Mouse (Mus musculus): ENCODE data around the gene Tmem132a. TPM values are rescaled to one million over a fixed set of nuclear protein-coding genes. Genes with fewer than 3 reads are reported as not detected.

Tmem132a gene
- total and polyA plus RNA-seq, 3 experiments, result not detected

- H3K4me3 ChIP-seq (ENCODE audit: control insufficient read depth in 1 of 2, insufficient read depth in 1 of 2, low read depth in 2 of 2, low read length in 2 of 2), result no peak overlapping the region
Measured at GRCm38 (mm10) chr19:10813905-10814304, 55.8 kb downstream of the Tmem132a start.

GRCm38 (mm10) chr19:10813039-10813438, 56.7 kb downstream of the Tmem132a start:
- Histone ChIP-seq H3K27ac (ENCODE audit: control insufficient read depth, low read depth, low read length) (no peak overlapping the region), H3K9me3 (replicated peaks; ENCODE audit: insufficient read depth, low read length) (no peaks in the 10 kb centered on the region), H3K4me3 (ENCODE audit: control insufficient read depth in 1 of 2, insufficient read depth in 1 of 2, low read depth in 2 of 2, low read length in 2 of 2) (no peak overlapping the region), H3K36me3 (ENCODE audit: control insufficient read depth in 1 of 2, insufficient read depth in 2 of 2, low read length in 2 of 2) (no peaks in the 10 kb centered on the region; a peak in 1 of 4 replicates), H3K9ac (ENCODE audit: control insufficient read depth, low read depth, low read length, poor library complexity, severe bottlenecking) (no peak overlapping the region), H3K27me3 (ENCODE audit: control insufficient read depth in 1 of 2, insufficient read depth in 2 of 2, low read length in 2 of 2) (peaks cover 0 to 2% of the 10 kb centered on the region in 2 experiments; a peak in 3 of 4 replicates), H3K4me1 (ENCODE audit: control insufficient read depth in 1 of 2, insufficient read depth in 2 of 2, low read length in 2 of 2) (no peaks in the 10 kb centered on the region), H3K79me2 (ENCODE audit: control insufficient read depth, insufficient read depth, low read length, poor library complexity) (no peaks in the 10 kb centered on the region)
- no peak for DNase-seq (ENCODE audit: low read depth, low spot score)
- TF ChIP-seq JUND (IDR thresholded peaks at IDR 0.05; ENCODE audit: low read depth, low read length) (no peak), CHD2 (IDR thresholded peaks at IDR 0.05; ENCODE audit: low read length) (no peak), POLR2AphosphoS2 (IDR thresholded peaks at IDR 0.05; ENCODE audit: low read length) (no peak), USF2 (IDR thresholded peaks at IDR 0.05; ENCODE audit: borderline replicate concordance in 1 of 2, insufficient read depth in 1 of 2, low read depth in 1 of 2, low read length in 2 of 2) (no peak), NRF1 (IDR thresholded peaks at IDR 0.05; ENCODE audit: insufficient read depth, low read depth, low read length, poor library complexity, severe bottlenecking) (no peak), GABPA (IDR thresholded peaks at IDR 0.05; ENCODE audit: low read depth, low read length) (no peak)

More at GRCm38 (mm10) chr19:10813905-10814304, 55.8 kb downstream of the Tmem132a start:
- Histone ChIP-seq H3K27me3 (ENCODE audit: control insufficient read depth in 1 of 2, insufficient read depth in 2 of 2, low read length in 2 of 2) (no peaks in the 10 kb centered on the region; a peak in 3 of 4 replicates), H3K27ac (ENCODE audit: control insufficient read depth, low read depth, low read length) (no peak overlapping the region), H3K36me3 (ENCODE audit: control insufficient read depth in 1 of 2, insufficient read depth in 2 of 2, low read length in 2 of 2) (no peaks in the 10 kb centered on the region; a peak in 1 of 4 replicates), H3K79me2 (ENCODE audit: control insufficient read depth, insufficient read depth, low read length, poor library complexity) (no peaks in the 10 kb centered on the region), H3K9me3 (replicated peaks; ENCODE audit: insufficient read depth, low read length) (no peaks in the 10 kb centered on the region), H3K9ac (ENCODE audit: control insufficient read depth, low read depth, low read length, poor library complexity, severe bottlenecking) (no peak overlapping the region), H3K4me1 (ENCODE audit: control insufficient read depth in 1 of 2, insufficient read depth in 2 of 2, low read length in 2 of 2) (no peaks in the 10 kb centered on the region)
- no peak for DNase-seq (ENCODE audit: low read depth, low spot score)
- TF ChIP-seq GABPA (IDR thresholded peaks at IDR 0.05; ENCODE audit: low read depth, low read length), result no peak
- TF ChIP-seq POLR2AphosphoS5 (IDR thresholded peaks at IDR 0.05; ENCODE audit: borderline replicate concordance, low read depth, low read length), result no peak
- TF ChIP-seq MYB (IDR thresholded peaks at IDR 0.05; ENCODE audit: low read depth, low read length), result no peak
- no peak for TF ChIP-seq TAL1 (IDR thresholded peaks at IDR 0.05; ENCODE audit: low read length)
- no peak for TF ChIP-seq POLR2AphosphoS2 (IDR thresholded peaks at IDR 0.05; ENCODE audit: low read length)
- no peak for TF ChIP-seq CHD1 (IDR thresholded peaks at IDR 0.05; ENCODE audit: low read depth, low read length)
- TF ChIP-seq ZKSCAN1 (IDR thresholded peaks at IDR 0.05; ENCODE audit: low read depth, low read length), result no peak
- no peak for TF ChIP-seq MEF2A (IDR thresholded peaks at IDR 0.05; ENCODE audit: extremely low read depth, insufficient replicate concordance, low read depth, low read length, poor library complexity, severe bottlenecking)

- Histone ChIP-seq H3K9ac (ENCODE audit: control insufficient read depth, low read depth, low read length, poor library complexity, severe bottlenecking) (no peak overlapping the region), H3K4me1 (ENCODE audit: control insufficient read depth in 1 of 2, insufficient read depth in 2 of 2, low read length in 2 of 2) (no peaks in the 10 kb centered on the region), H3K4me3 (ENCODE audit: control insufficient read depth in 1 of 2, insufficient read depth in 1 of 2, low read depth in 2 of 2, low read length in 2 of 2) (no peak overlapping the region), H3K27me3 (ENCODE audit: control insufficient read depth in 1 of 2, insufficient read depth in 2 of 2, low read length in 2 of 2) (peaks cover 0 to 2% of the 10 kb centered on the region in 2 experiments; a peak in 3 of 4 replicates), H3K9me3 (replicated peaks; ENCODE audit: insufficient read depth, low read length) (no peaks in the 10 kb centered on the region), H3K36me3 (ENCODE audit: control insufficient read depth in 1 of 2, insufficient read depth in 2 of 2, low read length in 2 of 2) (no peaks in the 10 kb centered on the region; a peak in 1 of 4 replicates), H3K79me2 (ENCODE audit: control insufficient read depth, insufficient read depth, low read length, poor library complexity) (no peaks in the 10 kb centered on the region), H3K27ac (ENCODE audit: control insufficient read depth, low read depth, low read length) (no peak overlapping the region)
- peak; percentile 8 for DNase-seq (ENCODE audit: low read depth, low spot score)
- TF ChIP-seq CTCF (IDR thresholded peaks at IDR 0.05 in 2 of 3, conservative IDR thresholded peaks at IDR 0.05 in 1 of 3; ENCODE audit: control insufficient read depth in 1 of 3, insufficient read depth in 1 of 3, low read depth in 2 of 3, low read length in 3 of 3, poor library complexity in 1 of 3, severe bottlenecking in 1 of 3) (no peak), KAT2A (conservative IDR thresholded peaks at IDR 0.05; ENCODE audit: low read depth, low read length) (no peak), NRF1 (IDR thresholded peaks at IDR 0.05; ENCODE audit: insufficient read depth, low read depth, low read length, poor library complexity, severe bottlenecking) (no peak), MAFK (IDR thresholded peaks at IDR 0.05; ENCODE audit: borderline replicate concordance, low read depth, low read length) (no peak), MXI1 (IDR thresholded peaks at IDR 0.05; ENCODE audit: low read depth, low read length) (no peak), MEF2A (IDR thresholded peaks at IDR 0.05; ENCODE audit: extremely low read depth, insufficient replicate concordance, low read depth, low read length, poor library complexity, severe bottlenecking) (no peak)
Measured at GRCm38 (mm10) chr19:10811471-10811870, 58.3 kb downstream of the Tmem132a start.

Measured in MEL (cell line).